Mouse (Mus musculus): ENCODE data around the gene Psmd2.

Psmd2 gene

GRCm38 (mm10) chr16:20701316-20701715 is 49.9 kb downstream of the Psmd2 start:
- in situ Hi-C loops (cut with MboI; ENCODE audit: low sequenced_read_pairs), result no loop called here

- in situ Hi-C loops (cut with MboI; ENCODE audit: low sequenced_read_pairs), result no loop called here
Measured at GRCm38 (mm10) chr16:20701729-20702521, 50.5 kb downstream of the Psmd2 start.

GRCm38 (mm10) chr16:20702522-20702893 is 51.1 kb downstream of the Psmd2 start:
- in situ Hi-C loops (cut with MboI; ENCODE audit: low sequenced_read_pairs), result no loop called here

- in situ Hi-C loops (cut with MboI; ENCODE audit: low sequenced_read_pairs), result no loop called here
Measured at GRCm38 (mm10) chr16:20703071-20703470, 51.6 kb downstream of the Psmd2 start.

DNA sequence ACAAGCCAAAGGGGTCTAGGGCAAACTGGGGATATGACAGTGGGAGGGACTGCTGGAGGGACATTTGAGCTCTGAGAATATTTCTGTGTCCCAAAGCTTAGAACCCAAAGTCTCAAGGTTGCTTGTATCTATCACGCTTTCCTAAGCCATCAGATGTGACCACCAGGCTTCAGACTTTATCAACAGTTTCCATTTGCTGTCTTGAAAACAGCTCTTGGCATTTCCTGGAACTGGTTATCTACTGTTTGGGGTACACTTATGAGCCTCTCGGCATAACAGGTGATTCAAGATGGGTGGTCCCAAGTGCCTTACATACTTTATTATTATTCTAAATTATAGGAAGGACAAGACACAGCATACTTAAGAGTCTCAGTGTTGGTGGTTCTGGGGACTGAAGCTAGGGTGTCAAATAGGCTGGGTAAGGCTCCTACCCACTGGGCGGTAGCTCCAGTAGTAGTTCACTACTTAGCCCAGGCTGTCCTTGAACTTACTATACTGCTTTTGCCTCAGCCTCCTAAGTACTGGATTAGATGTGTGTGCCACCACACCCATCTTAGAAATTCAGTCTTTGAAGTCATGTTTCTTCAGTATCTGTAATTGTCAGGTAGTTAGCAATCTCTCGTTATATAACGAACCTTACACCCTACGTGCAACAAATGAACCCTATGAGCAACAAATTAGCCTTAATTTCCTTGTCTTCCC is 52.4 kb downstream of the Psmd2 start:
- in situ Hi-C loops (cut with MboI; ENCODE audit: low sequenced_read_pairs), result no loop called here

GRCm38 (mm10) chr16:20705786-20706185 is 54.3 kb downstream of the Psmd2 start:
- in situ Hi-C loops (cut with MboI; ENCODE audit: low sequenced_read_pairs), result no loop called here

DNA sequence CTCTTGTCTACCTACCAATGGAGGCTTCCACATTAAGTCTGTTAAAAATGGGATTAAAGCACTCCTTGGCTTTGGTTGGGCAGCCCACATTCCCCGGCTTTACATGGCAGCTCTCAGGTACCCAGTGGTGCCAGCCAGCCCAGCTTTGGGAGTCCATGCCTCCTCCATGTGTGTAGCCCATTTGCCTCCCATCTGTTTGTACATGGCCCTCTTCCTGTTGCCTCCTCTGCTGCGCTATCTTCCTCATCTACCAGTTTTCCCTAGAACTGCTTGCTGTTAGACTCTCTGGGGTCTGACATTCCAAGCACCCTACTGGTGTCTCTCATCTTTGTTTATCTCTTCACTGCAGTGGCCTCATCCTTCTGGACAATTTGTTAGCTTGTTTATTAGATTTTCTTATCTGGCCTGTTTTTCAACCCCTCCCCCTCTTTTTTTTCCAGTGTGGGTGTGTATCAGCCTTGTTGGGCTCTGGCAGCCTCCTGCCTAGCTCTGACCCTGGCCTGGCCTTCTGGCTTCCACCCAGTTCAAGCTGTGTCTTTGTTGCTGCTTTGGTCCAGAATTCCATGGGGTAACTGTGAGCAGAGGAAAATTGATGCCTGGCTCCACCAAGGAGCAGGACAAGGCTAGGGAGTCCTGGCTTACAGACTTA is 55.1 kb downstream of the Psmd2 start:
- in situ Hi-C loops (cut with MboI; ENCODE audit: low sequenced_read_pairs), result no loop called here

- in situ Hi-C loops (cut with MboI; ENCODE audit: low sequenced_read_pairs), result no loop called here
Measured at GRCm38 (mm10) chr16:20708220-20708938, 56.9 kb downstream of the Psmd2 start.

GRCm38 (mm10) chr16:20708939-20709734 is 57.7 kb downstream of the Psmd2 start:
- in situ Hi-C loops (cut with MboI; ENCODE audit: low sequenced_read_pairs), result no loop called here

DNA sequence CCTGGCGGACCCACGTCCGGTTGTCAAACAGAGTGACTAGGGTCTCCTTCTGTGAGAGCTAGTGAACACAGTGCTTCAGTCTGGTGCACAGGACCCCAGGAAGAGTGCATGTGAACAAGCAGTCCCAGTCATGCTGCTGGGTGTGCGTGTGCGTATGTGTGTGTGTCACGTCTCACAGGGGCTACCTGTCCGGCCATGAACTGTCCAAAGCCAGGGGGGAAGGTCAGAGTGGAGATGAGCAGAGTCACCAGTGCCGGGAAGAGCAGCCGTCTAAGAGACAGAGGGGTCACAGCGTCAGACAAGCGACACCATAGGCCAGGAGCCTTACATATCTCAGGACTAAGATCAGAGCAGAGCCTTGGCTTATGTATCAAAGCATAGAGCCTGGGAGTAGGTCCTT is 58.9 kb downstream of the Psmd2 start:
- in situ Hi-C loops (cut with MboI; ENCODE audit: low sequenced_read_pairs), result no loop called here

DNA sequence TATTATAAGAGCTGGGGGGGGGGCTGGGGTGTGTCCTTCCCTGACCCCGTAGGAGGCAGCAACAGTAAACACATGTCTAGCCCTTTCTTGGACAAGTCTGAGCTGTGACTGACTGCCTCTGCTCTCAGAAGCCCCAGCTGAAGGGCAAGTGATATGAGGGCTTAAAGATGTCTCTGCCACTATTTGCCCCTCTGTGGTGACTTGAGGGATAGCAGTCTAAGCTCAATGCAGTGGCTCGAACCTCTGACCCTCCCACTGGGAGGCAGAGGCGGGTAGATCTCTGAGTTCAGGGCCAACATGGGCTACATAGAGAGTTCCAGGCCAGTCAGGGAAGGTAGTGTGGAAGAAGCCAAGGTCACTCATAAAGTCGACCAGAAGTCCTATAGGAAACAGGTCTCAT is 59.4 kb downstream of the Psmd2 start:
- in situ Hi-C loops (cut with MboI; ENCODE audit: low sequenced_read_pairs), result no loop called here

DNA sequence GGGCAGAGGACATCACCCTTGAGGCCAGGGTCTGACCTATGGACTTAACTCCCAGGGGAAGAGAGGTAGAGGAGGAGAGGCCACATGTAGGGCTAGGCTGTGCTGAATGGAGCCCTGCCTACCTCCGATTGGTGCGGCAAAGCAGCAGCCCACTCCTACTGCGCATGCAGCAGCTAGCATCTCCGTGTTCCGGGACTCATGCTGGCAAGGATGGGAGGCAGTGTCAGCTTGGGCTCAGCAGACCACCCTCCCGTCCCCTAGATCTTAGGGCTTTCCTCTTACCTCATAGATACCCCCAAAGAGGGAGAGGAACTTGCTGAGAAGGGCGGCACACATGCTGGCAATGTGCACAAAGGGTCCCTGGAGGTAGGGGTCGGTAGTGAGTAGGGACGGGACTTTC is 60.7 kb downstream of the Psmd2 start:
- in situ Hi-C loops (cut with MboI; ENCODE audit: low sequenced_read_pairs), result no loop called here

GRCm38 (mm10) chr16:20712889-20713288 is 61.4 kb downstream of the Psmd2 start:
- in situ Hi-C loops (cut with MboI; ENCODE audit: low sequenced_read_pairs), result no loop called here
